Mouse (Mus musculus) spleen, adult 2 months (tissue): ENCODE data around the gene Cd99l2. TPM values are rescaled to one million over a fixed set of nuclear protein-coding genes. Genes with fewer than 3 reads are reported as not detected.
A peak's percentile ranks its signal among the peaks of the same experiment; 100 is the strongest.

ENCODE experiments used
- DNase-seq, 2 experiments: peaks; one replicate each; pipeline versions ENCODE4 v3.0.0 to v3.0.0-alpha.2; 2012 to 2021; ENCODE audit warnings: low spot score in 2 of 2, low read depth in 1 of 2
- H3K27ac ChIP-seq: fragments of 200-500 bp; 2 replicates; pipeline ENCODE4 v1.5.1; 2012; ENCODE audit warnings: low read length, inconsistent platforms; ENCODE audit not compliant: insufficient read depth
- H3K27me3 ChIP-seq: fragments of 200-500 bp; 2 replicates; pipeline ENCODE4 v1.6.1; 2012; ENCODE audit warnings: mild to moderate bottlenecking, moderate library complexity, low read length, inconsistent platforms; ENCODE audit not compliant: control insufficient read depth, insufficient read depth
- H3K36me3 ChIP-seq: fragments of 200-500 bp; 2 replicates; pipeline ENCODE4 v1.6.1; 2012; ENCODE audit warnings: mild to moderate bottlenecking, low read length, inconsistent platforms; ENCODE audit not compliant: control insufficient read depth, insufficient read depth
- H3K4me1 ChIP-seq: fragments of 200-500 bp; 2 replicates; pipeline ENCODE4 v1.6.1; 2011; ENCODE audit warnings: inconsistent platforms; ENCODE audit not compliant: control insufficient read depth, insufficient read depth, insufficient read length
- H3K4me3 ChIP-seq: fragments of 200-500 bp; 2 replicates; pipeline ENCODE4 v1.5.1; 2011; ENCODE audit warnings: mild to moderate bottlenecking, inconsistent platforms; ENCODE audit not compliant: insufficient read depth, insufficient read length; ENCODE audit errors: extremely low read depth
- CTCF ChIP-seq: fragments of 200-500 bp; IDR thresholded peaks from 2 replicates; pipeline ENCODE4 v1.5.1; 2011; ENCODE audit warnings: mild to moderate bottlenecking, inconsistent platforms; ENCODE audit not compliant: insufficient read depth, insufficient read length, insufficient replicate concordance; ENCODE audit errors: extremely low read depth
- POLR2A ChIP-seq: fragments of 200-500 bp; IDR thresholded peaks from 2 replicates; pipeline ENCODE4 v1.6.1; 2011; ENCODE audit warnings: low read depth, low read length, inconsistent platforms
- WGBS: fragments of 180-500 bp; shearing (Covaris S2); methylation state at CpG from one replicate; pipeline ENCODE4 v1.1.7; 2018; 5-methylcytosine and 5-hydroxymethylcytosine counted together
- polyA plus RNA-seq: library from polyadenylated mRNA; depleted of rRNA; stranded (reverse); fragments of >200 nt; gene quantifications from 2 replicates; pipeline ENCODE4 v1.2.3, GENCODE M21; 2012

The Cd99l2 gene
- polyA plus RNA-seq, 1 experiment = 3.8 TPM

GRCm38 (mm10) chrX:71435542-71435941, 57.1 kb downstream of the Cd99l2 start:
- no peaks in the 10 kb centered on the region for H3K27me3 ChIP-seq
- no peak for DNase-seq
- TF ChIP-seq POLR2A = no peak
- no peak for TF ChIP-seq CTCF
- H3K4me1 ChIP-seq = no peaks in the 10 kb centered on the region
- WGBS = 95% methylated on average over 2 of the region's 2 CpGs
- no peaks in the 10 kb centered on the region for H3K36me3 ChIP-seq
- H3K27ac ChIP-seq = no peak overlapping the region
- H3K4me3 ChIP-seq = no peak overlapping the region

GRCm38 (mm10) chrX:71434860-71435259, 57.8 kb downstream of the Cd99l2 start:
- H3K36me3 ChIP-seq = no peaks in the 10 kb centered on the region
- no peaks in the 10 kb centered on the region for H3K27me3 ChIP-seq
- H3K27ac ChIP-seq = no peak overlapping the region
- no peaks in the 10 kb centered on the region for H3K4me1 ChIP-seq
- DNase-seq = no peak
- 92% methylated on average over 8 of the region's 8 CpGs for WGBS
- no peak overlapping the region for H3K4me3 ChIP-seq
- TF ChIP-seq POLR2A (no peak), CTCF (no peak)

- Histone ChIP-seq H3K27ac (no peak overlapping the region), H3K4me3 (no peak overlapping the region), H3K27me3 (no peaks in the 10 kb centered on the region), H3K36me3 (no peaks in the 10 kb centered on the region), H3K4me1 (no peaks in the 10 kb centered on the region)
- no peak for DNase-seq
- 88% methylated on average over 1 of the region's 1 CpGs for WGBS
- TF ChIP-seq CTCF (no peak), POLR2A (no peak)
These were observed 58.2 kb downstream of the Cd99l2 start for GRCm38 (mm10) chrX:71434448-71434847.

GRCm38 (mm10) chrX:71430900-71431299, 61.7 kb downstream of the Cd99l2 start:
- Histone ChIP-seq H3K36me3 (no peaks in the 10 kb centered on the region), H3K27ac (no peak overlapping the region), H3K4me1 (no peaks in the 10 kb centered on the region), H3K4me3 (no peak overlapping the region), H3K27me3 (no peaks in the 10 kb centered on the region)
- DNase-seq = no peak
- 85% methylated on average over 5 of the region's 5 CpGs for WGBS
- TF ChIP-seq POLR2A (no peak), CTCF (no peak)

- TF ChIP-seq POLR2A = no peak
- no peak for TF ChIP-seq CTCF
- Histone ChIP-seq H3K4me3 (no peak overlapping the region), H3K27me3 (no peaks in the 10 kb centered on the region), H3K27ac (no peak overlapping the region), H3K36me3 (no peaks in the 10 kb centered on the region), H3K4me1 (no peaks in the 10 kb centered on the region)
- DNase-seq = no peak
These were observed 65.2 kb downstream of the Cd99l2 start for GRCm38 (mm10) chrX:71427491-71427890.

GRCm38 (mm10) chrX:71425746-71426519, 66.7 kb downstream of the Cd99l2 start:
- WGBS = 55% methylated on average over 9 of the region's 9 CpGs
- TF ChIP-seq CTCF (peak; percentile 69; the same call in 1 of the 2 replicates), POLR2A (no peak)

GRCm38 (mm10) chrX:71424852-71425251, 67.8 kb downstream of the Cd99l2 start:
- Histone ChIP-seq H3K4me3 (no peak overlapping the region), H3K36me3 (no peaks in the 10 kb centered on the region), H3K4me1 (no peaks in the 10 kb centered on the region), H3K27ac (no peak overlapping the region), H3K27me3 (no peaks in the 10 kb centered on the region)
- DNase-seq = no peak
- no peak for TF ChIP-seq POLR2A
- no peak for TF ChIP-seq CTCF
- WGBS = 63% methylated on average over 1 of the region's 1 CpGs

More at GRCm38 (mm10) chrX:71425746-71426519, 66.7 kb downstream of the Cd99l2 start:
- H3K36me3 ChIP-seq = no peaks in the 10 kb centered on the region
- DNase-seq = peak; percentile 9 to 54
- no peaks in the 10 kb centered on the region for H3K4me1 ChIP-seq
- no peak overlapping the region for H3K27ac ChIP-seq
- H3K4me3 ChIP-seq = no peak overlapping the region
- H3K27me3 ChIP-seq = no peaks in the 10 kb centered on the region
